Mouse (Mus musculus): ENCODE measurements at regions not wholly inside any gene's neighbourhood (a gene's known extent, or its start where the extent isn't known, plus 50 kb on each side); places are given as distances from the start of the nearest gene placed in this dataset.

GRCm38 (mm10) chr6:7463896-7464295 lies 90.8 kb upstream of the Tac1 start:
- no peak for TF ChIP-seq POLR2A (IDR thresholded peaks at IDR 0.05; ENCODE audit: control insufficient read depth, low read depth, low read length)
- TF ChIP-seq CTCF (IDR thresholded peaks at IDR 0.05; ENCODE audit: control insufficient read depth, insufficient read depth, insufficient replicate concordance, low read depth, low read length) = no peak

Data from testis, adult 2 months (tissue).